Mouse (Mus musculus) gastrocnemius, adult 2 months (tissue): ENCODE results near the gene Tspan15. TPM values are rescaled to one million over a fixed set of nuclear protein-coding genes. Genes with fewer than 3 reads are reported as not detected.
A peak's percentile ranks its signal among the peaks of the same experiment; 100 is the strongest.

Experiments
- DNase-seq: peaks from one replicate; pipeline ENCODE4 v3.0.0; 2022
- H3K27ac ChIP-seq: fragments of 200-600 bp; 2 replicates; pipeline ENCODE4 v1.8.1; 2022; ENCODE audit warnings: mild to moderate bottlenecking
- H3K4me3 ChIP-seq: fragments of 200-600 bp; 2 replicates; pipeline ENCODE4 v1.8.1; 2022; ENCODE audit warnings: mild to moderate bottlenecking, moderate library complexity
- CTCF ChIP-seq: fragments of 200-600 bp; IDR thresholded peaks from 2 replicates; pipeline ENCODE4 v1.8.1; 2022; ENCODE audit warnings: antibody characterized with exemption, mild to moderate bottlenecking, moderate library complexity
- intact Hi-C: fragments of 180-260 bp; cut with DNase I; formaldehyde crosslinking; loops from one replicate; pipeline ENCODE4 v1.15.1; 2025
- long read RNA-seq, 2 experiments: library from polyadenylated mRNA; stranded (forward); transcript quantifications; one replicate each; pipeline ENCODE4 v2.0.0; 2021
- total RNA-seq, 2 experiments: library from RNA; stranded (reverse); gene quantifications; 2 replicates each; pipeline ENCODE4 v1.2.3; 2021

Gene Tspan15
- total RNA-seq, result 1 to 10 TPM; 3.5 to 6.0 TPM
- long read RNA-seq, experiment 1, transcript Tspan15-201 (8 exons, 3,638 nt), result major isoform, 12 of 16 reads
- long read RNA-seq, experiment 1, partial matches to known transcripts, result 0 of 16 reads
- long read RNA-seq, experiment 1, other reads (novel, unspliced or antisense), result 4 of 16 reads
- long read RNA-seq, experiment 2, transcript Tspan15-201 (8 exons, 3,638 nt), result major isoform, 28 of 32 reads
- long read RNA-seq, experiment 2, partial matches to known transcripts, result 0 of 32 reads
- long read RNA-seq, experiment 2, other reads (novel, unspliced or antisense), result 4 of 32 reads

DNA sequence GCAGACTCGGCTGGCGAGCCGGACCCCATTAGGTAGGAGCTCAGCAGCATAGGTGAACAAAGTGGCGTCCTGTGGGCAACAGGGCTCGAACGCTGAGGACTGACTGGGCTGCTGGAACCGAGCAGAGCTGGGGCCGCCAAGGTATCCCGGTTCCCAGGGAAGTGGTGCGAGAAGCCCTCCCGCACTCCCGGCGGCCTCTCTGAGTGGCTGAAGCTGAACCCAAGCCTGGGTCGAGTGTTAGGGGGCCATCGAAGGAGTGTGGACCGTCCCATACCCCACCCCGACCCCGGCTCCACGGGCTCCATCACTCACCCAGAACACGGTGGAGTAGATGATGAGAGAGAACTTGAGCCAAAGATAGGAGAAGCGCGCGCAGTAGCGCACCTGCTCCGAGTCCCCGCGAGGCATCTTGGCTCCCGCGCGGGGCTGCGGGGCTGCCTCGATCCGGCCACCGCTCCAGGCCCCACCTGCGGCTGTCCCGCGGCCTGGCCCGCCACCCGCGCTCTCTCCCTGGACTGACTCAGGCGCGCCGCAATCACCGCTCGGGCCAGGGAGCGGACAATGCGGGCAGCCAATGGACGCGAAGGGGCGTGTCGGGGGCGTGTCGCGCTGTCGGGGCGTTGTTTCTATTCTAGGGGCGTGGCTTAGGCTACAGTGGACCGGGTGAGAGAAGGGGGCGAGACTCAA lies at the start of gene Tspan15:
Tspan15 (minus strand) TSS at position 544 of the 687 bp plus-strand sequence.
- intact Hi-C loops, result no loop called here
- H3K4me3 ChIP-seq, result peak within 1 kb of the TSS; percentile 87
- H3K27ac ChIP-seq, result peak within 1 kb of the TSS; percentile 89
- DNase-seq, result peak; percentile 96
- no peak for TF ChIP-seq CTCF

GRCm38 (mm10) chr10:62279671-62280070 lies 48.6 kb upstream of the Tspan15 start:
- no peak for DNase-seq
- intact Hi-C loops, result no loop called here

GRCm38 (mm10) chr10:62279066-62279465 lies 48.0 kb upstream of the Tspan15 start:
- no peak for TF ChIP-seq CTCF
- intact Hi-C loops, result no loop called here
- Histone ChIP-seq H3K4me3 (no peak overlapping the region), H3K27ac (no peak overlapping the region)
- no peak for DNase-seq

More at GRCm38 (mm10) chr10:62279671-62280070, 48.6 kb upstream of the Tspan15 start:
- Histone ChIP-seq H3K27ac (no peak overlapping the region), H3K4me3 (no peak overlapping the region)
- TF ChIP-seq CTCF, result no peak

GRCm38 (mm10) chr10:62277499-62278293 lies 46.6 kb upstream of the Tspan15 start:
- intact Hi-C loops, result no loop called here
- DNase-seq, result no peak
- H3K4me3 ChIP-seq, result no peak overlapping the region
- H3K27ac ChIP-seq, result no peak overlapping the region
- TF ChIP-seq CTCF, result no peak

DNA sequence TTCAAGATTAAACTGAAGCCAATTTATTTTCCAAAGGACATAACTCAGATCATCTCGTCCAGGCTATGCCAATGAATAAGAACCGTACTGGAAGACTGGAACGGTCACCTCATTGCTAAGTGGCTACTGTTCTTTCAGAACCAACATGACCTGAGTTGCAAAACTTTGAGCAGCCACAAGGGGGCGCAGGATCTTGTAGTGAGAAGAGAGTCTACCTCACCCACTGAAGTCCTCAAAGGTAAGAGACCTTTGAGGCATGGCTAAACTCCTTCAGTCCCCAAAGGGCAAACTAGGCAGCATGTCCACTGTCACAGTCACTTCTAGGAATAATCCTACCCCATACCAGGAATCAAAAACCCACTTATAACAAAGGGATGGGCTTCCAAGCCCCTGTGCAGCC lies 44.2 kb upstream of the Tspan15 start:
- no peak overlapping the region for H3K4me3 ChIP-seq
- intact Hi-C loops, result loop anchor here (1.0 kb wide), 1 partner anchor 136 kb away; no protein-coding TSS in a partner anchor
- peak; percentile 96 for TF ChIP-seq CTCF
- no peak overlapping the region for H3K27ac ChIP-seq
- DNase-seq, result peak; percentile 87

GRCm38 (mm10) chr10:62269278-62269677 lies 38.2 kb upstream of the Tspan15 start:
- DNase-seq, result no peak
- intact Hi-C loops, result no loop called here
- TF ChIP-seq CTCF, result no peak
- Histone ChIP-seq H3K4me3 (no peak overlapping the region), H3K27ac (no peak overlapping the region)

- H3K27ac ChIP-seq, result no peak overlapping the region
- DNase-seq, result no peak
- H3K4me3 ChIP-seq, result no peak overlapping the region
- intact Hi-C loops, result no loop called here
- no peak for TF ChIP-seq CTCF
These were observed 33.2 kb upstream of the Tspan15 start for GRCm38 (mm10) chr10:62264299-62264698.

DNA sequence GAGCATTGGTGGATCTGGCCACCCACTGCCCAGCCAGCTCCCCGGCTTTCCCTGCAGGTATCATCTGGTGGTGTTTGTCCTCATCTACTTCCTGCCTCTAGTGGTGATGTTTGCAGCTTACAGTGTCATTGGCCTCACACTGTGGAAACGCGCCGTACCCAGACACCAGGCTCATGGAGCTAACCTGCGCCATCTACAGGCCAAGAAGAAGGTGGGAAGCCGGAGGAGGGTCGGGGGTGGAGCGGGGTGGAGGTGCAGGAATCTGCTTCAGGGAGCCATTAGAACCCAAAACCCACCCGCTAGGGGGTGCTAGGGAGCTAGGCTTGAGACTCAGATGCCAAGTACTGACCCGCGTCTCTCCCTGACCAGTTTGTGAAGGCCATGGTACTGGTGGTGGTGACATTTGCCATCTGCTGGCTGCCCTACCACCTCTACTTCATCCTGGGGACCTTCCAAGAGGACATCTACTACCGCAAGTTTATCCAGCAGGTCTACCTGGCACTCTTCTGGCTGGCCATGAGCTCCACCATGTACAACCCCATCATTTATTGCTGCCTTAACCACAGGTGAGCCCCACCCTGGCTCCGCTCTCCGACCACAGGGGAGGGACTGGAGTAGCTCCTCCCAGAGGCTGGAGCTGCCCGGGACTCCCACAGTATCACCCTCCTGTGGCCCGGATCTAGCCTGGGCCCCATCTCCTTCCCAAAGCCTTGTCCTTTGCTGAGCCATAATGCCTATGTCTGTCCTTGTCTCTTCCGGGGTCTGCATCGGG lies 30.2 kb upstream of the Tspan15 start:
- TF ChIP-seq CTCF, result peak; percentile 58
- peak; percentile 57 for DNase-seq
- H3K27ac ChIP-seq, result no peak overlapping the region
- intact Hi-C loops, result no loop called here
- H3K4me3 ChIP-seq, result no peak overlapping the region

GRCm38 (mm10) chr10:62258298-62258697 lies 27.2 kb upstream of the Tspan15 start:
- Histone ChIP-seq H3K27ac (no peak overlapping the region), H3K4me3 (no peak overlapping the region)
- DNase-seq, result no peak
- no peak for TF ChIP-seq CTCF
- intact Hi-C loops, result no loop called here

DNA sequence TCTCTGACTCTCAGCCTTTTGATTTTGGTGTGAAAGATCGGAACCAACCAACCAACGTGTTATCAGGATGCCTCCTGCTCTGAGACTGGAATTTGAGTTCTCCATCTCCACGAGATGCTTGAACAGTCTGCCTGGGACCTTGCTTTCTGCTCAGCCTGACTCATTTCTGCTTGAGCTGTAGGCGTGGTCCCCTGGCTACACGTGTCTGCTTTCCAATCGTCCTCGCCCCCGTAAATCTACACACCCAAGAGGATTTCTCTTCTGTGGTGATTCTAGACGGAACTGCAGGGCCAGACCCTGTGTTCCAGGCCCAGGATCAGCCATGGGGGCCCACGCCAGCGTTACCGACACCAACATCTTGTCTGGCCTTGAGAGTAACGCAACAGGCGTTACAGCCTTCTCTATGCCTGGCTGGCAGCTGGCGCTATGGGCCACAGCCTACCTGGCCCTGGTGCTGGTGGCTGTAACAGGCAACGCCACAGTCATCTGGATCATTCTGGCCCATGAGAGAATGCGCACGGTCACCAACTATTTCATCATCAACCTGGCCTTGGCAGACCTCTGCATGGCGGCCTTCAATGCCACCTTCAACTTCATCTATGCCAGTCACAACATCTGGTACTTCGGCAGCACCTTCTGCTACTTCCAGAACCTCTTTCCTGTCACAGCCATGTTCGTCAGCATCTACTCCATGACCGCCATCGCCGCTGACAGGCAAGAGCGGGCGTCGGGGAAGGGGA lies 21.6 kb upstream of the Tspan15 start:
- H3K27ac ChIP-seq, result no peak overlapping the region
- TF ChIP-seq CTCF, result no peak
- H3K4me3 ChIP-seq, result no peak overlapping the region
- DNase-seq, result no peak
- intact Hi-C loops, result no loop called here

DNA sequence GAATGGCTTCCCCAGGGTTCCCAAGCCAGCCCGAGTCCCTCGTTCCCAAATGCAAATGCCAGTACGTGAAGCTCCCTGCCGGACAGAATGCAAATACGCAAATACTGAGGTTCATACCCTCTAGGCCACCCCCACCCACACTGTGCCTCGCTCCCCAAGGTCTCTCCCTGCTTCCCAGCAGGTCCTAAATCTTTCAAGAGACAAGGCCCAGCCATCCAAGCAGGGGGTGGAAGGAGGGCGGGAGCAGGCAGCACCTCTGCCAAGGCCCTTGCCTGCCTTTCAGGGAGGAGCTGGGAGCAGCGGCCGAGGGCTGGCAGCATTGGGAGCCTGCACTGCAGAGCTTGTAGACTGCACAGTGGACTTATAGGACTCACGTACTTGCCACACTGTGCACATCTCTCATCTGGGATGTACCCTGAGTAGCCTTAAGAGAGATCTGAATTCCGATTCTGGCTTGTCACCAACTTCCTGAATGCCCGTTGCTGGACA lies 21.0 kb upstream of the Tspan15 start, which contains the start of gene Tacr2:
Tacr2 (plus strand) TSS at position 439 of the 489 bp plus-strand sequence.
- DNase-seq, result no peak
- no peak for TF ChIP-seq CTCF
- Histone ChIP-seq H3K27ac (no peak within 1 kb of the TSS), H3K4me3 (no peak within 1 kb of the TSS)
- intact Hi-C loops, result no loop called here
